Mouse (Mus musculus): ENCODE results near the gene Jmy.

GRCm38 (mm10) chr13:93383620-93384019 is 116.0 kb downstream of the Jmy start:
- TF ChIP-seq POLR2A (IDR thresholded peaks at IDR 0.05; ENCODE audit: low read depth, low read length) (no peak), CTCF (IDR thresholded peaks at IDR 0.05; ENCODE audit: borderline replicate concordance, insufficient read depth, low read length) (no peak)

All from embryonic fibroblast, embryonic 13.5 days (primary cell).